Mouse (Mus musculus) embryonic facial prominence, embryonic 15.5 days (tissue): ENCODE results near the gene Nt5c3b. TPM values are rescaled to one million over a fixed set of nuclear protein-coding genes. Genes with fewer than 3 reads are reported as not detected.

Source experiments
- ATAC-seq: fragments of 200-750 bp; cut with Nextera tagmentation; 2 replicates; pipeline ENCODE4 v1.8.0; 2017; ENCODE audit warnings: low read depth, moderate TSS enrichment; ENCODE audit not compliant: insufficient number of reproducible peaks, low FRiP score, low TSS enrichment
- H3K27ac ChIP-seq: fragments of 300-500 bp; sonication (generic); replicated peaks from 2 replicates; pipeline ENCODE4 v1.5.1; 2015; ENCODE audit warnings: mild to moderate bottlenecking, inconsistent platforms
- H3K27me3 ChIP-seq: fragments of 300-500 bp; sonication (generic); 2 replicates; pipeline ENCODE4 v1.6.1; 2015; ENCODE audit warnings: inconsistent platforms
- H3K36me3 ChIP-seq: fragments of 300-500 bp; sonication (generic); 2 replicates; pipeline ENCODE4 v1.6.1; 2015; ENCODE audit warnings: mild to moderate bottlenecking, inconsistent platforms
- H3K4me1 ChIP-seq: fragments of 300-500 bp; sonication (generic); 2 replicates; pipeline ENCODE4 v1.6.1; 2015; ENCODE audit warnings: inconsistent platforms
- H3K4me2 ChIP-seq: fragments of 300-500 bp; sonication (generic); replicated peaks from 2 replicates; pipeline ENCODE4 v1.6.1; 2015; ENCODE audit warnings: mild to moderate bottlenecking, inconsistent platforms
- H3K4me3 ChIP-seq: fragments of 300-500 bp; sonication (generic); replicated peaks from 2 replicates; pipeline ENCODE4 v1.5.1; 2015; ENCODE audit warnings: mild to moderate bottlenecking, inconsistent platforms
- H3K9ac ChIP-seq: fragments of 300-500 bp; sonication (generic); 2 replicates; pipeline ENCODE4 v1.6.1; 2015; ENCODE audit warnings: inconsistent platforms
- H3K9me3 ChIP-seq: fragments of 300-500 bp; sonication (generic); replicated peaks from 2 replicates; pipeline ENCODE4 v1.6.1; 2016; ENCODE audit warnings: inconsistent platforms
- WGBS: fragments of 180-500 bp; shearing (Covaris S2); methylation state at CpG from one replicate; pipeline ENCODE4 v1.1.7; 2015; 5-methylcytosine and 5-hydroxymethylcytosine counted together
- polyA plus RNA-seq: library from polyadenylated mRNA; unstranded; fragments of >200 nt; fragmentation: Nextera tagmentation; extraction: Ambion mirVana; gene quantifications from 2 replicates; pipeline ENCODE4 v1.2.1, GENCODE M21; 2015

Nt5c3b gene
- polyA plus RNA-seq, 1 experiment from 2014 or later = 134 TPM

- Histone ChIP-seq H3K36me3 (peaks cover 20% of the 10 kb centered on the region), H3K9me3 (no peaks in the 10 kb centered on the region), H3K4me2 (no peak overlapping the region), H3K27ac (no peak overlapping the region), H3K27me3 (no peaks in the 10 kb centered on the region), H3K9ac (no peak overlapping the region), H3K4me1 (peaks cover 11% of the 10 kb centered on the region), H3K4me3 (no peak overlapping the region)
- no peak for ATAC-seq
- WGBS = 91% methylated on average over 1 of the region's 1 CpGs
Observed at GRCm38 (mm10) chr11:100465229-100465792, 23.7 kb upstream of the Nt5c3b start.

- Histone ChIP-seq H3K36me3 (peaks cover 25% of the 10 kb centered on the region), H3K4me2 (no peak overlapping the region), H3K27ac (no peak overlapping the region), H3K27me3 (no peaks in the 10 kb centered on the region), H3K9ac (no peak overlapping the region), H3K4me3 (no peak overlapping the region), H3K4me1 (peaks cover 4% of the 10 kb centered on the region; the same call in 1 of the 2 replicates), H3K9me3 (no peaks in the 10 kb centered on the region)
- no peak for ATAC-seq
- WGBS = 87% methylated on average over 10 of the region's 10 CpGs
Observed at GRCm38 (mm10) chr11:100462699-100463098, 21.1 kb upstream of the Nt5c3b start.

GRCm38 (mm10) chr11:100457711-100458110, 16.1 kb upstream of the Nt5c3b start:
- no peak overlapping the region for H3K4me2 ChIP-seq
- H3K36me3 ChIP-seq = peaks cover 23% of the 10 kb centered on the region
- WGBS = 88% methylated on average over 5 of the region's 5 CpGs
- no peak for ATAC-seq
- H3K27ac ChIP-seq = no peak overlapping the region
- H3K4me3 ChIP-seq = no peak overlapping the region
- no peaks in the 10 kb centered on the region for H3K9me3 ChIP-seq
- no peaks in the 10 kb centered on the region for H3K4me1 ChIP-seq
- no peaks in the 10 kb centered on the region for H3K27me3 ChIP-seq
- H3K9ac ChIP-seq = no peak overlapping the region

GRCm38 (mm10) chr11:100457247-100457646, 15.6 kb upstream of the Nt5c3b start:
- Histone ChIP-seq H3K4me1 (no peaks in the 10 kb centered on the region), H3K4me3 (no peak overlapping the region), H3K9ac (no peak overlapping the region), H3K4me2 (no peak overlapping the region), H3K27ac (no peak overlapping the region), H3K27me3 (no peaks in the 10 kb centered on the region), H3K36me3 (peaks cover 20% of the 10 kb centered on the region), H3K9me3 (no peaks in the 10 kb centered on the region)
- WGBS = 74% methylated on average over 4 of the region's 4 CpGs
- no peak for ATAC-seq

- H3K27me3 ChIP-seq = no peaks in the 10 kb centered on the region
- H3K9ac ChIP-seq = no peak overlapping the region
- H3K4me2 ChIP-seq = no peak overlapping the region
- H3K9me3 ChIP-seq = no peaks in the 10 kb centered on the region
- H3K36me3 ChIP-seq = peaks cover 16% of the 10 kb centered on the region
- no peak for ATAC-seq
- 87% methylated on average over 6 of the region's 6 CpGs for WGBS
- no peak overlapping the region for H3K27ac ChIP-seq
- H3K4me1 ChIP-seq = peaks cover 21% of the 10 kb centered on the region
- no peak overlapping the region for H3K4me3 ChIP-seq
Observed at GRCm38 (mm10) chr11:100442625-100443024, 1.0 kb upstream of the Nt5c3b start.

- WGBS = 2% methylated on average over 52 of the region's 52 CpGs
- H3K27me3 ChIP-seq = no peaks in the 10 kb centered on the region
- peaks cover 30% of the 10 kb centered on the region for H3K36me3 ChIP-seq
- H3K4me1 ChIP-seq = peaks cover 21% of the 10 kb centered on the region
- peak overlapping the region; percentile 82 for H3K4me3 ChIP-seq
- peak overlapping the region; percentile 68 for H3K4me2 ChIP-seq
- peak overlapping the region; percentile 95 for H3K9ac ChIP-seq
- H3K9me3 ChIP-seq = no peaks in the 10 kb centered on the region
- H3K27ac ChIP-seq = peak overlapping the region; percentile 73; the same call in 1 of the 2 replicates
- peak; percentile 96 for ATAC-seq
Observed at GRCm38 (mm10) chr11:100440691-100441522, 701 bp downstream of the Nt5c3b start.

- Histone ChIP-seq H3K27me3 (no peaks in the 10 kb centered on the region), H3K4me2 (no peak overlapping the region), H3K4me1 (peaks cover 21% of the 10 kb centered on the region), H3K36me3 (peaks cover 46% of the 10 kb centered on the region), H3K4me3 (no peak overlapping the region), H3K9ac (no peak overlapping the region), H3K9me3 (no peaks in the 10 kb centered on the region), H3K27ac (no peak overlapping the region)
- ATAC-seq = no peak
- WGBS = 69% methylated on average over 1 of the region's 1 CpGs
Observed at GRCm38 (mm10) chr11:100437901-100438300, 3.7 kb downstream of the Nt5c3b start.

- H3K36me3 ChIP-seq = peaks cover 53% of the 10 kb centered on the region
- no peak overlapping the region for H3K4me3 ChIP-seq
- no peak overlapping the region for H3K4me2 ChIP-seq
- no peaks in the 10 kb centered on the region for H3K27me3 ChIP-seq
- 78% methylated on average over 9 of the region's 9 CpGs for WGBS
- no peak overlapping the region for H3K27ac ChIP-seq
- no peaks in the 10 kb centered on the region for H3K9me3 ChIP-seq
- peaks cover 15% of the 10 kb centered on the region for H3K4me1 ChIP-seq
- no peak for ATAC-seq
- H3K9ac ChIP-seq = no peak overlapping the region
Observed at GRCm38 (mm10) chr11:100435678-100436246, 5.8 kb downstream of the Nt5c3b start.

GRCm38 (mm10) chr11:100432002-100432401, 9.6 kb downstream of the Nt5c3b start:
- no peaks in the 10 kb centered on the region for H3K4me1 ChIP-seq
- no peaks in the 10 kb centered on the region for H3K27me3 ChIP-seq
- H3K36me3 ChIP-seq = peaks cover 50% of the 10 kb centered on the region
- no peak overlapping the region for H3K4me3 ChIP-seq
- no peaks in the 10 kb centered on the region for H3K9me3 ChIP-seq
- H3K27ac ChIP-seq = no peak overlapping the region
- no peak for ATAC-seq
- WGBS = 92% methylated on average over 5 of the region's 5 CpGs
- H3K9ac ChIP-seq = no peak overlapping the region
- H3K4me2 ChIP-seq = no peak overlapping the region

- H3K27ac ChIP-seq = no peak overlapping the region
- H3K9me3 ChIP-seq = no peaks in the 10 kb centered on the region
- 88% methylated on average over 7 of the region's 7 CpGs for WGBS
- no peak overlapping the region for H3K4me2 ChIP-seq
- H3K4me1 ChIP-seq = no peaks in the 10 kb centered on the region
- ATAC-seq = no peak
- no peaks in the 10 kb centered on the region for H3K27me3 ChIP-seq
- no peak overlapping the region for H3K4me3 ChIP-seq
- H3K9ac ChIP-seq = no peak overlapping the region
- H3K36me3 ChIP-seq = peaks cover 32% of the 10 kb centered on the region
Observed at GRCm38 (mm10) chr11:100430052-100430451, 11.6 kb downstream of the Nt5c3b start.

- no peak for ATAC-seq
- H3K36me3 ChIP-seq = peaks cover 43% of the 10 kb centered on the region
- WGBS = 54% methylated on average over 9 of the region's 9 CpGs
Observed at GRCm38 (mm10) chr11:100428612-100429199, 12.9 kb downstream of the Nt5c3b start.

More at GRCm38 (mm10) chr11:100428612-100429199, 12.9 kb downstream of the Nt5c3b start:
- Histone ChIP-seq H3K4me2 (no peak overlapping the region), H3K9ac (no peak overlapping the region), H3K4me3 (no peak overlapping the region), H3K27me3 (no peaks in the 10 kb centered on the region), H3K9me3 (no peaks in the 10 kb centered on the region), H3K27ac (no peak overlapping the region), H3K4me1 (no peaks in the 10 kb centered on the region)
